ENCODE assay signal across 13 mouse cellular contexts in genomic region chr17:29712565-29712964, GRCm38 (mm10). TPM values are rescaled to one million over a fixed set of nuclear protein-coding genes. Genes with fewer than 3 reads are reported as not detected.
DNase-seq lines count a peak whose midpoint lies in the region; ATAC-seq lines count a peak whose summit lies in the region.
"Had no signal": no experiment of that assay in that cellular context is flagged by ENCODE, and none has a peak within 500 bp of the region (broad histone marks: within the 10 kb centered on the region; RNA-seq: fewer than 3 reads in every experiment).

No protein-coding gene starts in this region.

- H3K36me3 ChIP-seq in hindbrain, embryonic 13.5 days: no peaks in the 10 kb centered on the region
- H3K36me3 ChIP-seq in hindbrain, embryonic 10.5 days: peaks cover 9% of the 10 kb centered on the region; the same call in 1 of the 2 replicates
- H3K36me3 ChIP-seq in neural tube, embryonic 13.5 days: no peaks in the 10 kb centered on the region

- peak overlapping the region; percentile 81; the same call in 1 of the 2 replicates for H3K27ac ChIP-seq in hindbrain, embryonic 13.5 days
- H3K27ac ChIP-seq in hindbrain, embryonic 10.5 days: no peak overlapping the region
- H3K27ac ChIP-seq in neural tube, embryonic 13.5 days (replicated peaks): peak overlapping the region; percentile 82; the same call in 1 of the 2 replicates
- H3K27ac ChIP-seq: liver, embryonic 13.5 days had no signal

- no peak for ATAC-seq in hindbrain, embryonic 13.5 days (ENCODE audit: low FRiP score)
- ATAC-seq in neural tube, embryonic 13.5 days (ENCODE audit: low read depth): no peak
- ATAC-seq in frontal cortex, adult (ENCODE audit: low TSS enrichment): no peak
- ATAC-seq: intestine, postnatal 0 days; lung, postnatal 0 days had no signal

- no peaks in the 10 kb centered on the region for H3K9me3 ChIP-seq in hindbrain, embryonic 13.5 days
- H3K9me3 ChIP-seq in hindbrain, embryonic 10.5 days: no peaks in the 10 kb centered on the region
- no peaks in the 10 kb centered on the region for H3K9me3 ChIP-seq in neural tube, embryonic 13.5 days
- H3K9me3 ChIP-seq: liver, embryonic 13.5 days had no signal

- 72% methylated on average over 7 of the region's 7 CpGs for WGBS in hindbrain, embryonic 13.5 days
- WGBS in hindbrain, embryonic 10.5 days: 87% methylated on average over 7 of the region's 7 CpGs
- 54% methylated on average over 7 of the region's 7 CpGs for WGBS in neural tube, embryonic 13.5 days

- peaks cover 74% of the 10 kb centered on the region for H3K4me1 ChIP-seq in hindbrain, embryonic 13.5 days (replicated peaks)
- peaks cover 72% of the 10 kb centered on the region for H3K4me1 ChIP-seq in hindbrain, embryonic 10.5 days (replicated peaks)
- H3K4me1 ChIP-seq in neural tube, embryonic 13.5 days (replicated peaks): peaks cover 77% of the 10 kb centered on the region

- DNase-seq in cerebellum, adult 9-10 months: peak; percentile 60
- DNase-seq in cerebellum, postnatal 4 days (ENCODE audit: low spot score in 2 of 2): no peak
- DNase-seq in hindbrain, embryonic 10.5 days (ENCODE audit: low spot score): no peak
- no peak for DNase-seq in neural tube, embryonic 10.5 days (ENCODE audit: extremely low spot score, low spot score)
- DNase-seq in spleen, postnatal 14 days (ENCODE audit: low spot score in 2 of 2): no peak
- DNase-seq: heart, adult 18-20 months; heart, postnatal 4 days; liver, embryonic 13.5 days had no signal

- no peak overlapping the region for H3K9ac ChIP-seq in hindbrain, embryonic 13.5 days
- no peak overlapping the region for H3K9ac ChIP-seq in neural tube, embryonic 13.5 days
- H3K9ac ChIP-seq: liver, embryonic 13.5 days had no signal

- no peaks in the 10 kb centered on the region for H3K27me3 ChIP-seq in hindbrain, embryonic 13.5 days
- H3K27me3 ChIP-seq in hindbrain, embryonic 10.5 days (ENCODE audit: insufficient read depth, poor library complexity, severe bottlenecking): no peaks in the 10 kb centered on the region
- no peaks in the 10 kb centered on the region for H3K27me3 ChIP-seq in neural tube, embryonic 13.5 days
- H3K27me3 ChIP-seq: liver, embryonic 13.5 days had no signal

- H3K4me2 ChIP-seq in hindbrain, embryonic 13.5 days: no peak overlapping the region
- no peak overlapping the region for H3K4me2 ChIP-seq in neural tube, embryonic 13.5 days
- H3K4me2 ChIP-seq: liver, embryonic 13.5 days had no signal

- H3K4me3 ChIP-seq in hindbrain, embryonic 13.5 days: no peak overlapping the region
- H3K4me3 ChIP-seq in hindbrain, embryonic 10.5 days: no peak overlapping the region
- H3K4me3 ChIP-seq in neural tube, embryonic 13.5 days: no peak overlapping the region
- H3K4me3 ChIP-seq: liver, embryonic 13.5 days had no signal

RNA-seq across cellular contexts. Expression of gene Ccdc167, which starts 4.3 kb away (rescaled TPM):
- polyA plus RNA-seq in hindbrain, embryonic 13.5 days (2015; fragmentation: Nextera tagmentation; extraction: Ambion mirVana): 10.7 and 13.4 TPM in 2 replicates
- polyA plus RNA-seq in hindbrain, embryonic 10.5 days (2016; fragmentation: Nextera tagmentation; extraction: Ambion mirVana): 16.4 and 16.8 TPM in 2 replicates
- 12.4 and 13.0 TPM in 2 replicates for polyA plus RNA-seq in neural tube, embryonic 13.5 days (2015; fragmentation: Nextera tagmentation; extraction: Ambion mirVana)

RNA-seq across cellular contexts. Expression of gene Cmtr1, which starts 52.2 kb away (rescaled TPM):
- 132 and 139 TPM in 2 replicates for polyA plus RNA-seq in hindbrain, embryonic 13.5 days (2015; fragmentation: Nextera tagmentation; extraction: Ambion mirVana)
- 135 and 149 TPM in 2 replicates for polyA plus RNA-seq in hindbrain, embryonic 10.5 days (2016; fragmentation: Nextera tagmentation; extraction: Ambion mirVana)
- polyA plus RNA-seq in neural tube, embryonic 13.5 days (2015; fragmentation: Nextera tagmentation; extraction: Ambion mirVana): 127 and 131 TPM in 2 replicates
